Mouse (Mus musculus): ENCODE measurements at regions not wholly inside any gene's neighbourhood (a gene's known extent, or its start where the extent isn't known, plus 50 kb on each side); places are given as distances from the start of the nearest gene placed in this dataset.

- Histone ChIP-seq H3K79me2 (ENCODE audit: control insufficient read depth, insufficient read depth) (no peaks in the 10 kb centered on the region), H3K4me2 (ENCODE audit: low read depth) (no peak overlapping the region), H3ac (ENCODE audit: control insufficient read depth, insufficient read length) (no peak overlapping the region), H3K4me3 (no peak overlapping the region), H3K36me3 (ENCODE audit: control insufficient read depth, insufficient read depth) (no peaks in the 10 kb centered on the region), H3K27me3 (ENCODE audit: control insufficient read depth, insufficient read depth, insufficient read length) (no peaks in the 10 kb centered on the region)
- TF ChIP-seq E2F4 (IDR thresholded peaks at IDR 0.05; ENCODE audit: insufficient read depth) (no peak), TCF3 (IDR thresholded peaks at IDR 0.05; ENCODE audit: insufficient read length, low read depth) (no peak), MYOG (IDR thresholded peaks at IDR 0.05; ENCODE audit: control insufficient read depth in 1 of 3, insufficient read depth in 1 of 3, insufficient read length in 2 of 3, low read depth in 2 of 3) (no peak), REST (IDR thresholded peaks at IDR 0.05; ENCODE audit: insufficient read depth, insufficient read length) (no peak), MAX (IDR thresholded peaks at IDR 0.05; ENCODE audit: low read depth) (no peak), POLR2AphosphoS2 (IDR thresholded peaks at IDR 0.05; ENCODE audit: insufficient read length, low read depth) (no peak)
These were observed 168.8 kb upstream of the Ap5m1 start for GRCm38 (mm10) chr14:48897140-48897539.

- H3ac ChIP-seq (ENCODE audit: control insufficient read depth, insufficient read length): no peak overlapping the region
- TF ChIP-seq CEBPB (IDR thresholded peaks at IDR 0.05; ENCODE audit: insufficient read depth, poor library complexity, severe bottlenecking) (peak; percentile 99), TCF3 (IDR thresholded peaks at IDR 0.05; ENCODE audit: insufficient read length, low read depth) (no peak), MYOG (IDR thresholded peaks at IDR 0.05; ENCODE audit: control insufficient read depth in 1 of 3, insufficient read depth in 1 of 3, insufficient read length in 2 of 3, low read depth in 2 of 3) (no peak)
- peak overlapping the region; percentile 43 for H3K4me2 ChIP-seq (ENCODE audit: low read depth)
- no peaks in the 10 kb centered on the region for H3K79me2 ChIP-seq (ENCODE audit: control insufficient read depth, insufficient read depth)
- no peak overlapping the region for H3K4me3 ChIP-seq
- no peaks in the 10 kb centered on the region for H3K36me3 ChIP-seq (ENCODE audit: control insufficient read depth, insufficient read depth)
- no peaks in the 10 kb centered on the region for H3K27me3 ChIP-seq (ENCODE audit: control insufficient read depth, insufficient read depth, insufficient read length)
These were observed 169.7 kb upstream of the Ap5m1 start for GRCm38 (mm10) chr14:48896235-48896634.

- no peak overlapping the region for H3ac ChIP-seq (ENCODE audit: control insufficient read depth, insufficient read length)
- TF ChIP-seq MAX (IDR thresholded peaks at IDR 0.05; ENCODE audit: low read depth) (no peak), TCF3 (IDR thresholded peaks at IDR 0.05; ENCODE audit: insufficient read length, low read depth) (no peak), E2F4 (IDR thresholded peaks at IDR 0.05; ENCODE audit: insufficient read depth) (no peak), USF1 (IDR thresholded peaks at IDR 0.05; ENCODE audit: low read depth) (no peak), SRF (IDR thresholded peaks at IDR 0.05; ENCODE audit: control insufficient read depth, insufficient read length, low read depth) (no peak), CEBPB (IDR thresholded peaks at IDR 0.05; ENCODE audit: insufficient read depth, poor library complexity, severe bottlenecking) (no peak), MYOG (IDR thresholded peaks at IDR 0.05; ENCODE audit: control insufficient read depth in 1 of 3, insufficient read depth in 1 of 3, insufficient read length in 2 of 3, low read depth in 2 of 3) (no peak), POLR2AphosphoS2 (IDR thresholded peaks at IDR 0.05; ENCODE audit: insufficient read length, low read depth) (no peak), MYOD1 (IDR thresholded peaks at IDR 0.05; ENCODE audit: control insufficient read depth in 1 of 3, insufficient read length in 2 of 3, low read depth in 2 of 3) (no peak), POLR2A (IDR thresholded peaks at IDR 0.05; ENCODE audit: insufficient read length, low read depth) (no peak), REST (IDR thresholded peaks at IDR 0.05; ENCODE audit: insufficient read depth, insufficient read length) (no peak), TCF12 (IDR thresholded peaks at IDR 0.05; ENCODE audit: insufficient read depth, poor library complexity, severe bottlenecking) (no peak)
- no peaks in the 10 kb centered on the region for H3K79me2 ChIP-seq (ENCODE audit: control insufficient read depth, insufficient read depth)
- no peak overlapping the region for H3K4me2 ChIP-seq (ENCODE audit: low read depth)
- H3K36me3 ChIP-seq (ENCODE audit: control insufficient read depth, insufficient read depth): no peaks in the 10 kb centered on the region
- H3K27me3 ChIP-seq (ENCODE audit: control insufficient read depth, insufficient read depth, insufficient read length): peaks cover 3% of the 10 kb centered on the region
- H3K4me3 ChIP-seq: no peak overlapping the region
These were observed 174.7 kb upstream of the Ap5m1 start for GRCm38 (mm10) chr14:48891216-48891615.

DNA sequence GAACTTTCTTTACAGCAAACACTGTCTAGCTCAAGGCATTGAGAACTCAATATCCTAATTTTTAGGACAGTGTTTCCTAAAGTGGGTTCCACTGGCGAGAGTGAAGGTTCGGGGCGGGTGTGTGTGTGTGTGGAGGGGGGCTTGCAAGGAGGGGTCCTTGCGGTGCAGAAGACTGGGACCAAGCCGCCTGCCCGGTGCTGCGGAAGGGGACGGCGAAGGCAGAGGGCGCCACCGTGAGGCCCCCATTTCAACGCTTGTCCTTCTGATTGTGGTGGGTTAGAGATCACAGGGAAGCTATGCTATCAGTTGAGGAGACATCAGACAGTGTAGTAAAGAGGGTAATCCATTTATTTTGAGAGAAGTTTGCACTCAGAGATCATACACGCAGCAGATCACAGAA, 176.9 kb upstream of the Ap5m1 start:
- Histone ChIP-seq H3K36me3 (ENCODE audit: control insufficient read depth, insufficient read depth) (no peaks in the 10 kb centered on the region), H3K27me3 (ENCODE audit: control insufficient read depth, insufficient read depth, insufficient read length) (peaks cover 5% of the 10 kb centered on the region), H3K4me2 (ENCODE audit: low read depth) (no peak overlapping the region), H3K4me3 (no peak overlapping the region), H3K79me2 (ENCODE audit: control insufficient read depth, insufficient read depth) (no peaks in the 10 kb centered on the region), H3ac (ENCODE audit: control insufficient read depth, insufficient read length) (no peak overlapping the region)
- TF ChIP-seq TCF3 (IDR thresholded peaks at IDR 0.05; ENCODE audit: insufficient read length, low read depth): no peak
- no peak for TF ChIP-seq USF1 (IDR thresholded peaks at IDR 0.05; ENCODE audit: low read depth)
- no peak for TF ChIP-seq REST (IDR thresholded peaks at IDR 0.05; ENCODE audit: insufficient read depth, insufficient read length)

GRCm38 (mm10) chr14:48880041-48880440, 185.9 kb upstream of the Ap5m1 start:
- Histone ChIP-seq H3K36me3 (ENCODE audit: control insufficient read depth, insufficient read depth) (no peaks in the 10 kb centered on the region), H3K79me2 (ENCODE audit: control insufficient read depth, insufficient read depth) (no peaks in the 10 kb centered on the region), H3K4me3 (no peak overlapping the region), H3ac (ENCODE audit: control insufficient read depth, insufficient read length) (no peak overlapping the region), H3K27me3 (ENCODE audit: control insufficient read depth, insufficient read depth, insufficient read length) (no peaks in the 10 kb centered on the region), H3K4me2 (ENCODE audit: low read depth) (no peak overlapping the region)
- TF ChIP-seq MYOG (IDR thresholded peaks at IDR 0.05; ENCODE audit: control insufficient read depth in 1 of 3, insufficient read depth in 1 of 3, insufficient read length in 2 of 3, low read depth in 2 of 3): no peak
- TF ChIP-seq CEBPB (IDR thresholded peaks at IDR 0.05; ENCODE audit: insufficient read depth, poor library complexity, severe bottlenecking): no peak
- no peak for TF ChIP-seq REST (IDR thresholded peaks at IDR 0.05; ENCODE audit: insufficient read depth, insufficient read length)
- TF ChIP-seq POLR2AphosphoS2 (IDR thresholded peaks at IDR 0.05; ENCODE audit: insufficient read length, low read depth): no peak
- no peak for TF ChIP-seq USF1 (IDR thresholded peaks at IDR 0.05; ENCODE audit: low read depth)
- no peak for TF ChIP-seq POLR2A (IDR thresholded peaks at IDR 0.05; ENCODE audit: insufficient read length, low read depth)
- TF ChIP-seq SRF (IDR thresholded peaks at IDR 0.05; ENCODE audit: control insufficient read depth, insufficient read length, low read depth): no peak
- TF ChIP-seq MAX (IDR thresholded peaks at IDR 0.05; ENCODE audit: low read depth): no peak
- no peak for TF ChIP-seq TCF3 (IDR thresholded peaks at IDR 0.05; ENCODE audit: insufficient read length, low read depth)
- no peak for TF ChIP-seq MYOD1 (IDR thresholded peaks at IDR 0.05; ENCODE audit: control insufficient read depth in 1 of 3, insufficient read length in 2 of 3, low read depth in 2 of 3)
- TF ChIP-seq TCF12 (IDR thresholded peaks at IDR 0.05; ENCODE audit: insufficient read depth, poor library complexity, severe bottlenecking): no peak
- no peak for TF ChIP-seq E2F4 (IDR thresholded peaks at IDR 0.05; ENCODE audit: insufficient read depth)
